Mouse (Mus musculus): ENCODE data around the gene Gm20388. TPM values are rescaled to one million over a fixed set of nuclear protein-coding genes. Genes with fewer than 3 reads are reported as not detected.

The Gm20388 gene
- polyA plus RNA-seq, 1 experiment from 2014 or later, result not detected

DNA sequence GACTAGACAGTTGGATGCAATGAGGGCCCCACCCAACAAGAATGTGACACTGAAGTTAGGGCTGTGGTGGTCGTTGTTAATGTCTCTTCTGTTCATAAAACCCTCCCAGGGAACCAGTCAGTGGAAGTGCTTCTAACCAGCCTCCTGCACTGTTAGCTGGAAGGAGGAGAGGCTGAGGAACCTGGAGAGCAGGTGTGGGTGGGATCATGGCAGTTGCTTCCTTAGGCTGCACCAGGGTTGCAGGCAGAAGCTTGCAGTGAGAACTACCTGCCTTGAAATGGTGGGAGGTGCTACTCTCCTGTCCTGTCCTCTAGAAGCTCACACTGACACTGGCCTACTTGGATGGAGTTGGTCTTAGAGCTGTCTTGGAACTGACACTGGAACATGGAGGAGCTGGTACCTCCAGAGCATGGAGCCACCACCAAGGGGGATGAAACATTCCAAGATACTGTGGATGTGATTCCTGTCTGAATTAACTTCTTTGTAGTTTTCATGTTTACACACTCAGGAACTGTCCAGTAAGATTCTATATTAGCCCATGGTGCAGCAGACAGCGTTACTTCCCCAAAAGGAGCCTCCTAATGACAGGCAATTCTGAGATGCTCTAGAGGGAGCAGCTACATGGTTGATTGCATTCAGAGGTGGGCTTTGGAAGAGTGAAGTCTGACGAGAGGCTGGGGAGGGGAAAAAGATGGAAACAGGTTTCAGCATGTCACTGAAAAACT, 2043.3 kb downstream of the Gm20388 start:
- Histone ChIP-seq H3K4me2 (replicated peaks; ENCODE audit: low read depth) (no peak overlapping the region), H3K36me3 (ENCODE audit: control insufficient read depth, insufficient read depth) (peaks cover 20% of the 10 kb centered on the region; the same call in 1 of the 2 replicates), H3K9ac (ENCODE audit: low read depth, low read length) (no peak overlapping the region), H3K27me3 (replicated peaks; ENCODE audit: control insufficient read depth, insufficient read depth, low read length) (no peaks in the 10 kb centered on the region), H3K9me3 (ENCODE audit: control insufficient read depth) (no peaks in the 10 kb centered on the region), H3K27ac (ENCODE audit: low read depth, low read length) (no peak overlapping the region), H3K4me3 (ENCODE audit: low read depth, low read length) (no peak overlapping the region), H3K4me1 (replicated peaks; ENCODE audit: control insufficient read depth, insufficient read depth, low read length) (peaks cover 5% of the 10 kb centered on the region; the same call in 1 of the 2 replicates)
- no peak for ATAC-seq
- WGBS, result 65% methylated on average over 3 of the region's 3 CpGs
- TF ChIP-seq CTCF (IDR thresholded peaks at IDR 0.05; ENCODE audit: low read depth), result no peak

DNA sequence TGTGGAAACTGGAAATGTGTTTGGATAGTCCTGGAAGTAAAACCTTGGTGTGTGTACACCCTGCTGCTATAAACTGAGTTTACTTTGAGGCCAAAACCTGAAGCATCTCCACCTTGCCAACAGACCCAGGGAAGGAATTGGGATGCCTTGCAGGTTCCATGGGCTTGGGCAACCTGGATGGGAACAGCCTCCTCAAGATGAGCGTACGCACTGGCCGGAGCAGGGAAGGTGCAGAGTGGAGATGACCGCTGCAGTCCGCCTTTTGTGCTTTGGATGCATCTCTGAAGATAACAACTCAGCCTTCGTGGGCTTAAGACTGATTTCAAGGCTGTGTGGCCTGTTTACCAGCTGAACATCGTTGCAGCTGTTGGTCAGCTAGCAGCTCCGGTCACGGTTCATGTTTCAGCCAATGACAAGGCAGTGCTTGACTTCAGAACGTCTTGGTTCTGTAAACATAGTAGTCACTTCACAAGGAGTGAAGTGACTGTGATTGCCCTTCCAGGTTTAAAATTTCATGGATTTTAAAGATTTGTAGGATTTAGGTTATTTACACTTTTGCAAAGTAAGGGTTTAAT, 2044.4 kb downstream of the Gm20388 start:
- TF ChIP-seq CTCF (IDR thresholded peaks at IDR 0.05; ENCODE audit: low read depth), result no peak
- Histone ChIP-seq H3K4me2 (replicated peaks; ENCODE audit: low read depth) (no peak overlapping the region), H3K9ac (ENCODE audit: low read depth, low read length) (no peak overlapping the region), H3K4me1 (replicated peaks; ENCODE audit: control insufficient read depth, insufficient read depth, low read length) (peaks cover 5% of the 10 kb centered on the region; the same call in 1 of the 2 replicates), H3K36me3 (ENCODE audit: control insufficient read depth, insufficient read depth) (peaks cover 20% of the 10 kb centered on the region; the same call in 1 of the 2 replicates), H3K4me3 (ENCODE audit: low read depth, low read length) (no peak overlapping the region), H3K27me3 (replicated peaks; ENCODE audit: control insufficient read depth, insufficient read depth, low read length) (no peaks in the 10 kb centered on the region), H3K27ac (ENCODE audit: low read depth, low read length) (no peak overlapping the region), H3K9me3 (ENCODE audit: control insufficient read depth) (no peaks in the 10 kb centered on the region)
- ATAC-seq, result no peak
- WGBS, result 69% methylated on average over 10 of the region's 10 CpGs

DNA sequence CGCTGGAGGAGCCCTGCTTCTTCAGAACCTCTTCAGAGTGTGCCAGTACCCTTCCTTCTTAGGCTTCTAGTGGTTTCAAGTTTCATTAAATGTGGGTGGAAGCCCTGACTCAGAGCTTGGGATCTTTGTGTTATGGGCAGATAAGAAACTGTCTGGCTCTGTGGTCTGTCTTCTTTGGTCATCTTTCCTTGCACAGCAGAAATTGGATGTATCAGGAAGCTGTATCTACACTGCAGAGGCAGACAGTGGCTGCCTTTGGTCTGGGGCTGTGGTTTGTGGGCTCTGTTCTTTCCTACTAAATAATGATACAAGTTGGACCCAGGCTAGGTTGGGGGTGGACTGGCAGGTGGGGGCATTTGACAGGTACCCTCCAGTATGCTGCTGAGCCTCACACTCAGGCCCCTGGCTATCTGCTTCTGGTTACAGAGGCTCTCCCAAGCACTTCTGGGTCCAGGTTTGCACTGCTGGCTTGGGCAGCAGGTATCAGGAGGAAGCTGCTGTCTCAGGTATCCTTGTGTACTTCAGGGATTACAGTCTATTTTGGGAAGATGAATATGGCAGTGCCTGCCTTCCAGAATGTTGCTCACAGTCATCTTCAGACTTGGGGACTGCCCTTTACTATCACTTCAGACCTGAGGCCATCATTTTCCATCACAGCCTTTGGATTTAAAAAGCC, 2045.3 kb downstream of the Gm20388 start:
- H3K4me2 ChIP-seq (replicated peaks; ENCODE audit: low read depth), result no peak overlapping the region
- peaks cover 5% of the 10 kb centered on the region; the same call in 1 of the 2 replicates for H3K4me1 ChIP-seq (replicated peaks; ENCODE audit: control insufficient read depth, insufficient read depth, low read length)
- no peak for ATAC-seq
- H3K9ac ChIP-seq (ENCODE audit: low read depth, low read length), result no peak overlapping the region
- no peak overlapping the region for H3K4me3 ChIP-seq (ENCODE audit: low read depth, low read length)
- no peaks in the 10 kb centered on the region for H3K27me3 ChIP-seq (replicated peaks; ENCODE audit: control insufficient read depth, insufficient read depth, low read length)
- WGBS, result 69% methylated on average over 1 of the region's 1 CpGs
- H3K9me3 ChIP-seq (ENCODE audit: control insufficient read depth), result no peaks in the 10 kb centered on the region
- H3K27ac ChIP-seq (ENCODE audit: low read depth, low read length), result peak overlapping the region; percentile 11; the same call in 1 of the 2 replicates
- TF ChIP-seq CTCF (IDR thresholded peaks at IDR 0.05; ENCODE audit: low read depth), result no peak
- peaks cover 20% of the 10 kb centered on the region; the same call in 1 of the 2 replicates for H3K36me3 ChIP-seq (ENCODE audit: control insufficient read depth, insufficient read depth)

DNA sequence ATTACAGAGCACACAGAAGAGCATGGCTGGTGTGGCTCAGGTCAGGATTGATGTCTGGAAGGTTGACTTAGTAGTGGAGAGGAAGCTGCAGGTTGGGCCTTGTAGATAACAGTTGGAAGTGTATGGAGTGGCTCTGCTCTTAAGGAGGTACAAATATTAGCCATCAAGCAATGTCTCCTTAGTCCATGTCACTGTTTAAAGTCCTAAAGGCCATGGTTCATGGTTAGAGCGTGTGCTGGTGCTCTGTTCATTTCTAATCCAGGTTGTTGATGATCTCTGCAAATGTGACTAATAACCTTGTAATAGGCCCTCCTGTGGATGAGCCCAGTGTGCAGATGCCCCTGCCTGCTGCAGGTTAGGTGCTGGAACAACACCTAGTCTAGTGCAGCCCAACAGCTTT, 2047.8 kb downstream of the Gm20388 start:
- H3K27ac ChIP-seq (ENCODE audit: low read depth, low read length), result no peak overlapping the region
- no peak overlapping the region for H3K4me2 ChIP-seq (replicated peaks; ENCODE audit: low read depth)
- TF ChIP-seq CTCF (IDR thresholded peaks at IDR 0.05; ENCODE audit: low read depth), result no peak
- WGBS, result 63% methylated on average over 1 of the region's 1 CpGs
- no peak overlapping the region for H3K4me3 ChIP-seq (ENCODE audit: low read depth, low read length)
- no peaks in the 10 kb centered on the region for H3K4me1 ChIP-seq (replicated peaks; ENCODE audit: control insufficient read depth, insufficient read depth, low read length)
- ATAC-seq, result peak; percentile 59
- H3K36me3 ChIP-seq (ENCODE audit: control insufficient read depth, insufficient read depth), result peaks cover 14% of the 10 kb centered on the region; the same call in 1 of the 2 replicates
- no peaks in the 10 kb centered on the region for H3K27me3 ChIP-seq (replicated peaks; ENCODE audit: control insufficient read depth, insufficient read depth, low read length)
- H3K9me3 ChIP-seq (ENCODE audit: control insufficient read depth), result no peaks in the 10 kb centered on the region
- H3K9ac ChIP-seq (ENCODE audit: low read depth, low read length), result no peak overlapping the region

DNA sequence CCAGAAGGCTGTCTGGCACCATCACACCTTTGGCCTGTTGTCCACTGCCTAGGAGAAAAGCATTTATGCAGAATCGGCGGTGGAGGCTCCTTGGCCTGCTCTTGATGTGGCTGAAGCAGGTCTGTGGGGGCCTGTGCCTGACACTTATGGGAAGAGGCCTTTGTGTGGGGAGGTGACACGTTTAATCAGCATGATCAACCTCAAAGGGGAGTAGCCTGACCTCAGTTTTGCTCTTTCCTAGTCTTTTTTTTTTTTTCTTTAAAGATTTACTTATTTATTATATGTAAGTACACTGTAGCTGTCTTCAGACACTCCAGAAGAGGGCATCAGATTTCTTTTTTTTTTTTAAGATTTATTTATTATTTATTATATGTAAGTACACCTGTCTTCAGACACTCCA, 2052.3 kb downstream of the Gm20388 start:
- H3K4me1 ChIP-seq (replicated peaks; ENCODE audit: control insufficient read depth, insufficient read depth, low read length), result peaks cover 13% of the 10 kb centered on the region
- no peak for ATAC-seq
- H3K27ac ChIP-seq (ENCODE audit: low read depth, low read length), result no peak overlapping the region
- no peaks in the 10 kb centered on the region for H3K27me3 ChIP-seq (replicated peaks; ENCODE audit: control insufficient read depth, insufficient read depth, low read length)
- TF ChIP-seq CTCF (IDR thresholded peaks at IDR 0.05; ENCODE audit: low read depth), result no peak
- no peak overlapping the region for H3K4me2 ChIP-seq (replicated peaks; ENCODE audit: low read depth)
- H3K9ac ChIP-seq (ENCODE audit: low read depth, low read length), result no peak overlapping the region
- WGBS, result 71% methylated on average over 3 of the region's 3 CpGs
- H3K4me3 ChIP-seq (ENCODE audit: low read depth, low read length), result no peak overlapping the region
- H3K9me3 ChIP-seq (ENCODE audit: control insufficient read depth), result no peaks in the 10 kb centered on the region
- H3K36me3 ChIP-seq (ENCODE audit: control insufficient read depth, insufficient read depth), result no peaks in the 10 kb centered on the region
